9 mouse cellular contexts compared by ENCODE assay signal in the genomic region with DNA sequence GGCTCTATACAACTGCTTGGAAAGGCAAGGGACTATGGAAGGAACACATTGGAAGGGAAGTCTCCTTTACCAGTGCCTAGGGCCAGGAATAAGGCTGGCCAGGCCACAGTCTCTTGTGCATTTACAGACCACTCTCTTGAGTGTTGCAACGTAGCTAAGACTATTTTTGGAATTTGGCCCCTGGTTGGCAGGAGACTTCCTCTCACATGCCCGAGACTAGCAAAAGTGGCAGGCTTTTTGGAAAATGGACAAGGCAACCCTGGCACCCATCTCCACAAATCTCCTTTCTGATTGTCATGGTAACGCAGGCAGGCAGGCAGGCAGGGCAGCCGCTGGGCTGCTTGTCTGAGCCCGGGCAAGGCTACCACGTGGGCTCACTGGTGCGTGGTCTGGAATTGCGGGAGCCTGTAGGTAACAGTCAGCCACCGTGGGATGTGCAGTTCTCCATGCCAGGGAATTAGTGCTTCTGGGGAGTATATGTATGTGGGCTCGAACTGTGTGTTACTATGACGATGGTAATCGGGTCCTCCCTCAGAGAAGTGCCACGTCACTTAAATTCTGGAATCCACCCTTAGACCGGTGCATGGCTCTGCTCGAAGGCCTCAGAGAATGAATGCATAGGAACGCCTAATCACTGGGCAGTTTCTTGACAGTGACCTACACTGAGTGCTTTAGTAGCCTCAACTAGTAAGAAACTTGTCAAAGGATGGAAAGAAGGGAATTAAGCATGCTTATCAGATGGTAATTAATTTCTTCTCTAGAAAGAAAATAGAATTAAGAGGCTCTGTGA. TPM values are rescaled to one million over a fixed set of nuclear protein-coding genes. Genes with fewer than 3 reads are reported as not detected.
DNase-seq lines count a peak whose midpoint lies in the region; ATAC-seq and TF ChIP-seq lines count a peak whose summit lies in the region.
"Had no signal": no experiment of that assay in that cellular context is flagged by ENCODE, and none has a peak within 500 bp of the region (broad histone marks: within the 10 kb centered on the region; RNA-seq: fewer than 3 reads in every experiment).

No protein-coding gene starts in this region.

- peak; percentile 95 for ATAC-seq in hindbrain, postnatal 0 days
- peak; percentile 87 for ATAC-seq in midbrain, embryonic 14.5 days (ENCODE audit: low FRiP score, low TSS enrichment)

- no peak for TF ChIP-seq CTCF in hindbrain, postnatal 0 days (IDR thresholded peaks at IDR 0.05; ENCODE audit: low read depth)

- H3K4me2 ChIP-seq in hindbrain, postnatal 0 days (ENCODE audit: low read depth, low read length) = peak overlapping the region; percentile 45
- H3K4me2 ChIP-seq in midbrain, embryonic 14.5 days (ENCODE audit: low read length) = peak overlapping the region; percentile 38
- H3K4me2 ChIP-seq: embryonic facial prominence, embryonic 15.5 days had no signal

- no peak overlapping the region for H3K9ac ChIP-seq in hindbrain, postnatal 0 days (replicated peaks; ENCODE audit: low read length)
- no peak overlapping the region for H3K9ac ChIP-seq in midbrain, embryonic 14.5 days (replicated peaks; ENCODE audit: low read length)
- H3K9ac ChIP-seq: embryonic facial prominence, embryonic 15.5 days had no signal

- H3K27me3 ChIP-seq in hindbrain, postnatal 0 days (ENCODE audit: insufficient read depth, low read length) = no peaks in the 10 kb centered on the region
- H3K27me3 ChIP-seq in midbrain, embryonic 14.5 days (ENCODE audit: control insufficient read depth, insufficient read depth, low read length) = no peaks in the 10 kb centered on the region
- H3K27me3 ChIP-seq: embryonic facial prominence, embryonic 15.5 days had no signal

- no peak overlapping the region for H3K27ac ChIP-seq in hindbrain, postnatal 0 days
- no peak overlapping the region for H3K27ac ChIP-seq in midbrain, embryonic 14.5 days (replicated peaks; ENCODE audit: low read depth, low read length)
- H3K27ac ChIP-seq: embryonic facial prominence, embryonic 15.5 days had no signal

- H3K4me1 ChIP-seq in hindbrain, postnatal 0 days (ENCODE audit: insufficient read depth, low read length) = peaks cover 5% of the 10 kb centered on the region; the same call in 1 of the 2 replicates
- H3K4me1 ChIP-seq in midbrain, embryonic 14.5 days (ENCODE audit: control insufficient read depth, insufficient read depth, low read length) = peaks cover 16% of the 10 kb centered on the region
- H3K4me1 ChIP-seq: embryonic facial prominence, embryonic 15.5 days had no signal

- DNase-seq in brain, adult 2 months (ENCODE audit: low read depth, low spot score) = peak; percentile 85
- DNase-seq in cerebellum, adult 9-10 months = peak; percentile 48
- peak; percentile 75 for DNase-seq in hindbrain, postnatal 0 days (ENCODE audit: low spot score)
- DNase-seq in midbrain, embryonic 14.5 days = peak; percentile 72
- no peak for DNase-seq in c-Kit-positive CD71-positive TER-119-positive erythroid progenitor cells, embryonic 14.5 days (ENCODE audit: low spot score)
- DNase-seq in gastrocnemius, postnatal 36 days = no peak
- no peak for DNase-seq in natural killer cell, adult 2 months (ENCODE audit: low spot score in 2 of 2)

- WGBS in hindbrain, postnatal 0 days = 18% methylated on average over 16 of the region's 16 CpGs
- WGBS in midbrain, embryonic 14.5 days = 17% methylated on average over 16 of the region's 16 CpGs

- no peaks in the 10 kb centered on the region for H3K36me3 ChIP-seq in hindbrain, postnatal 0 days (ENCODE audit: insufficient read depth, low read length)
- H3K36me3 ChIP-seq in midbrain, embryonic 14.5 days (ENCODE audit: control insufficient read depth, insufficient read depth, low read length) = no peaks in the 10 kb centered on the region
- H3K36me3 ChIP-seq: embryonic facial prominence, embryonic 15.5 days had no signal

- no peaks in the 10 kb centered on the region for H3K9me3 ChIP-seq in hindbrain, postnatal 0 days (ENCODE audit: low read length)
- no peaks in the 10 kb centered on the region for H3K9me3 ChIP-seq in midbrain, embryonic 14.5 days (ENCODE audit: control insufficient read depth, low read length)
- H3K9me3 ChIP-seq: embryonic facial prominence, embryonic 15.5 days had no signal

- no peak overlapping the region for H3K4me3 ChIP-seq in hindbrain, postnatal 0 days (ENCODE audit: low read length)
- no peak overlapping the region for H3K4me3 ChIP-seq in midbrain, embryonic 14.5 days (replicated peaks; ENCODE audit: low read depth, low read length)
- H3K4me3 ChIP-seq: embryonic facial prominence, embryonic 15.5 days had no signal

- intact Hi-C loops in gastrocnemius, postnatal 36 days (cut with DNase I) = no loop called here

RNA-seq across cellular contexts. Expression of a gene that starts 19.4 kb away (rescaled TPM):
- 69.7 and 70.0 TPM in 2 replicates for total RNA-seq in hindbrain, postnatal 0 days (2014; rRNA removed)
- 57.5 and 60.9 TPM in 2 replicates for polyA plus RNA-seq in hindbrain, postnatal 0 days (2015; fragmentation: Nextera tagmentation; extraction: Ambion mirVana)
- 37.4 and 41.7 TPM in 2 replicates for polyA plus RNA-seq in midbrain, embryonic 14.5 days (2014; fragmentation: Nextera tagmentation; extraction: Ambion mirVana)
- not detected for total RNA-seq in gastrocnemius, postnatal 36 days (2021)
- total RNA-seq: neutrophil, adult 5-6 weeks had no signal

Comparison
In these comparisons a context has a peak if more than half of its experiments do, and no peak if none do; other contexts are left out.
1. DNase-seq: peak in brain, adult 2 months (single experiment), cerebellum, adult 9-10 months (single experiment), hindbrain, postnatal 0 days (single experiment) and midbrain, embryonic 14.5 days (single experiment); none in c-Kit-positive CD71-positive TER-119-positive erythroid progenitor cells, embryonic 14.5 days (single experiment), gastrocnemius, postnatal 36 days (0 of 2) and natural killer cell, adult 2 months (0 of 2).
2. RNA of a gene that starts 19.4 kb away (total RNA-seq): 69.7 to 70.0 TPM in hindbrain, postnatal 0 days; not detected in gastrocnemius, postnatal 36 days; every median in the first group is over 10 times any median in the second.